Mouse (Mus musculus) lung, postnatal 36 days (tissue): ENCODE data around the gene Krt10.

Source experiments
- DNase-seq: peaks from one replicate; pipeline ENCODE4 v3.0.0; 2022; ENCODE audit warnings: mixed read lengths

The Krt10 gene

GRCm38 (mm10) chr11:99369853-99370451, 19.2 kb downstream of the Krt10 start:
- peak; percentile 31 for DNase-seq

- peak; percentile 2 for DNase-seq
These were observed 19.9 kb downstream of the Krt10 start for GRCm38 (mm10) chr11:99369229-99369628.

GRCm38 (mm10) chr11:99366791-99367190, 22.4 kb downstream of the Krt10 start:
- peak; percentile 3 for DNase-seq

GRCm38 (mm10) chr11:99364412-99364811, 24.8 kb downstream of the Krt10 start:
- peak; percentile 48 for DNase-seq

- no peak for DNase-seq
These were observed 27.7 kb downstream of the Krt10 start for GRCm38 (mm10) chr11:99361423-99361822.

- DNase-seq = no peak
These were observed 38.2 kb downstream of the Krt10 start, which contains the start of gene Krt27 for GRCm38 (mm10) chr11:99351004-99351403. TSS of gene Krt27 (minus strand) at chr11:99351104.

- DNase-seq = no peak
These were observed 49.8 kb downstream of the Krt10 start for GRCm38 (mm10) chr11:99339299-99339847.

GRCm38 (mm10) chr11:99337866-99338265, 51.3 kb downstream of the Krt10 start, which contains the start of gene Krt26:
TSS of gene Krt26 (minus strand) at chr11:99337966.
- no peak for DNase-seq
